Mouse (Mus musculus): ENCODE results near the gene Hs6st2. TPM values are rescaled to one million over a fixed set of nuclear protein-coding genes. Genes with fewer than 3 reads are reported as not detected.

Hs6st2 gene
- total and polyA plus RNA-seq, 3 experiments, result not detected

DNA sequence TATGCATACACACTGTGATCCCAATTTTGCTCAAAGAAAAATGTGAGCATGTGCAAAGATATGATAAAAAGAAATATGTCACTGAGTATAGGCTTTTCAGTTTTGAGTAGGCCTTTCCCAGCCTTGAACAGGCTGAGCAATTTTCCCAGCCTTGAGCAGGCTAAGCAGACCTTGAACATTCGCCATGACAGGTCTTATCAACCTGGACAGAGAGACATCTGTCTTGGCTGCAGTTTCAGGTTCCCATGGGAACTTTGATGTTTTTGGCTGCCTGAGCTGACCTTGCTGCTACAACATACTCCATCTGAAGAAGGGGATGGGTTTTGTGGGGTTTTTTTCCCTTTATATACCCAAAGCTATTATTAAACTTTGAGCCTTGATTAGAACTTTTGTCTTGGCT lies 31.3 kb upstream of the Hs6st2 start:
- dilution Hi-C loops (cut with MboI; ENCODE audit: extremely low pct_ligation_motif_present, extremely low pct_unique_long_range_greater_than_20kb, low sequenced_read_pairs) (no loop called here), in situ Hi-C loops (cut with MboI; ENCODE audit: low pct_ligation_motif_present, low pct_unique_long_range_greater_than_20kb, low sequenced_read_pairs) (no loop called here)
- no peaks in the 10 kb centered on the region for H3K27me3 ChIP-seq (replicated peaks)
- H3K4me1 ChIP-seq (ENCODE audit: control insufficient read depth in 1 of 2, insufficient read depth in 2 of 2), result no peaks in the 10 kb centered on the region
- H3K4me2 ChIP-seq (ENCODE audit: insufficient read depth, low read depth, poor library complexity, severe bottlenecking), result no peak overlapping the region
- DNase-seq (ENCODE audit: extremely low read depth), result no peak
- H3K9me3 ChIP-seq (replicated peaks; ENCODE audit: low read length), result no peaks in the 10 kb centered on the region
- H3K9ac ChIP-seq (ENCODE audit: insufficient read depth, low read depth), result no peak overlapping the region
- H3K27ac ChIP-seq (ENCODE audit: insufficient read depth, low read depth), result no peak overlapping the region
- TF ChIP-seq SIN3A (IDR thresholded peaks at IDR 0.05; ENCODE audit: low read length) (no peak), POLR2A (IDR thresholded peaks at IDR 0.05; ENCODE audit: low read depth, low read length) (no peak), HCFC1 (IDR thresholded peaks at IDR 0.05; ENCODE audit: low read depth, low read length) (no peak), KAT2A (IDR thresholded peaks at IDR 0.05; ENCODE audit: insufficient replicate concordance, low read length) (no peak), ELF1 (IDR thresholded peaks at IDR 0.05; ENCODE audit: low read depth, low read length) (no peak), BHLHE40 (IDR thresholded peaks at IDR 0.05; ENCODE audit: low read depth, low read length) (no peak), IRF4 (IDR thresholded peaks at IDR 0.05; ENCODE audit: low read depth, low read length) (no peak), JUND (conservative IDR thresholded peaks at IDR 0.05; ENCODE audit: low read depth, low read length) (no peak), RCOR1 (conservative IDR thresholded peaks at IDR 0.05; ENCODE audit: low read depth, low read length) (no peak)
- no peak overlapping the region for H3K4me3 ChIP-seq (replicated peaks in 1 of 3; ENCODE audit: low read depth in 2 of 3, low read length in 2 of 3, poor library complexity in 1 of 3)
- no peaks in the 10 kb centered on the region for H3K36me3 ChIP-seq (replicated peaks in 1 of 2; ENCODE audit: control insufficient read depth in 1 of 2, insufficient read depth in 1 of 2, low read length in 1 of 2)
- no peaks in the 10 kb centered on the region for H3K79me2 ChIP-seq (replicated peaks; ENCODE audit: control insufficient read depth, extremely low read depth, insufficient read depth, poor library complexity, severe bottlenecking)

DNA sequence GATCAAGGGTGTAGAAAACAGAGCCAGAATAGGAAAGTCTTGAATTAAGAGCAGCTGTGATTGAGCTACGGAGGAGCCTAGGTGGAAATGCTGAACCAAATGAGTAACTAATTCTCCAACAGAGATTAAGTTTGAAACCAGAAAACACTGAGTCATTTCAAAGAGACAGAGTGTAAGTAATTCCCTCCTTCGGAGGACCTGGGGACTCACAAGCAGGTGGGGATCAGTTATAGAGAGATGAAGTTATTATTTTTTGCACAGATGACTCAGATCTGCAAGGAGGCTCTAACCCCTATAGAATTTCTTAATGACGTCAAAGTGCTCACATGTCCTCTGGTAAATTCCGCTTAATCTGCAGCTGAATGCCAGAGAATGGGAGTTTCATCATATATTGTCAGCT lies 21.2 kb upstream of the Hs6st2 start:
- no peaks in the 10 kb centered on the region for H3K9me3 ChIP-seq (replicated peaks; ENCODE audit: low read length)
- dilution Hi-C loops (cut with MboI; ENCODE audit: extremely low pct_ligation_motif_present, extremely low pct_unique_long_range_greater_than_20kb, low sequenced_read_pairs) (no loop called here), in situ Hi-C loops (cut with MboI; ENCODE audit: low pct_ligation_motif_present, low pct_unique_long_range_greater_than_20kb, low sequenced_read_pairs) (no loop called here)
- no peak overlapping the region for H3K4me2 ChIP-seq (ENCODE audit: insufficient read depth, low read depth, poor library complexity, severe bottlenecking)
- H3K27me3 ChIP-seq (replicated peaks), result no peaks in the 10 kb centered on the region
- H3K4me1 ChIP-seq (ENCODE audit: control insufficient read depth in 1 of 2, insufficient read depth in 2 of 2), result no peaks in the 10 kb centered on the region
- H3K27ac ChIP-seq (ENCODE audit: insufficient read depth, low read depth), result no peak overlapping the region
- no peak overlapping the region for H3K9ac ChIP-seq (ENCODE audit: insufficient read depth, low read depth)
- no peak overlapping the region for H3K4me3 ChIP-seq (replicated peaks in 1 of 3; ENCODE audit: low read depth in 2 of 3, low read length in 2 of 3, poor library complexity in 1 of 3)
- DNase-seq (ENCODE audit: extremely low read depth), result no peak
- no peaks in the 10 kb centered on the region for H3K36me3 ChIP-seq (replicated peaks in 1 of 2; ENCODE audit: control insufficient read depth in 1 of 2, insufficient read depth in 1 of 2, low read length in 1 of 2)
- no peaks in the 10 kb centered on the region for H3K79me2 ChIP-seq (replicated peaks; ENCODE audit: control insufficient read depth, extremely low read depth, insufficient read depth, poor library complexity, severe bottlenecking)
- no peak for TF ChIP-seq ZNF384 (IDR thresholded peaks at IDR 0.05; ENCODE audit: low read depth, low read length)
- no peak for TF ChIP-seq POLR2A (IDR thresholded peaks at IDR 0.05; ENCODE audit: low read depth, low read length)
- TF ChIP-seq UBTF (IDR thresholded peaks at IDR 0.05; ENCODE audit: low read depth, low read length), result no peak
- TF ChIP-seq USF1 (IDR thresholded peaks at IDR 0.05; ENCODE audit: low read depth, low read length), result no peak
- TF ChIP-seq RCOR1 (conservative IDR thresholded peaks at IDR 0.05; ENCODE audit: low read depth, low read length), result no peak
- no peak for TF ChIP-seq ZKSCAN1 (IDR thresholded peaks at IDR 0.05; ENCODE audit: borderline replicate concordance, low read depth, low read length)
- TF ChIP-seq MAZ (IDR thresholded peaks at IDR 0.05; ENCODE audit: low read depth, low read length), result no peak
- no peak for TF ChIP-seq RAD21 (IDR thresholded peaks at IDR 0.05; ENCODE audit: low read depth, low read length)
- TF ChIP-seq JUN (IDR thresholded peaks at IDR 0.05; ENCODE audit: insufficient read depth, low read depth, low read length), result no peak
- TF ChIP-seq MAFK (IDR thresholded peaks at IDR 0.05; ENCODE audit: insufficient replicate concordance, low read length), result no peak
- TF ChIP-seq ELF1 (IDR thresholded peaks at IDR 0.05; ENCODE audit: low read depth, low read length), result no peak
- no peak for TF ChIP-seq ZC3H11A (IDR thresholded peaks at IDR 0.05; ENCODE audit: low read depth, low read length)
- no peak for TF ChIP-seq MEF2A (IDR thresholded peaks at IDR 0.05; ENCODE audit: borderline replicate concordance, low read depth, low read length)
- no peak for TF ChIP-seq EP300 (IDR thresholded peaks at IDR 0.05; ENCODE audit: low read length)
- no peak for TF ChIP-seq USF2 (conservative IDR thresholded peaks at IDR 0.05; ENCODE audit: low read depth, low read length)
- no peak for TF ChIP-seq PAX5 (IDR thresholded peaks at IDR 0.05; ENCODE audit: low read length)
- TF ChIP-seq CHD2 (IDR thresholded peaks at IDR 0.05; ENCODE audit: low read length), result no peak
- no peak for TF ChIP-seq NRF1 (IDR thresholded peaks at IDR 0.05; ENCODE audit: low read depth, low read length)
- no peak for TF ChIP-seq TCF12 (IDR thresholded peaks at IDR 0.05; ENCODE audit: low read depth, low read length)
